Mouse (Mus musculus) neutrophil, adult 59 days (primary cell): ENCODE results near the gene Gm28305. TPM values are rescaled to one million over a fixed set of nuclear protein-coding genes. Genes with fewer than 3 reads are reported as not detected.

ENCODE experiments used
- total RNA-seq, 2 experiments: library from RNA; stranded (reverse); gene quantifications; 1 replicate in 1 of 2; 2 replicates in 1 of 2; pipeline ENCODE4 v1.2.4; 2023

The Gm28305 gene
- not detected for total RNA-seq

GRCm38 (mm10) chr9:104040362-104040761 lies at the start of gene Gm28305:
Gene Gm28305 (plus strand): TSS chr9:104040662.

GRCm38 (mm10) chr9:104001921-104002859 lies 38.3 kb upstream of the Gm28305 start, which contains the start of gene Nphp3:
Gene Nphp3 (plus strand): TSS chr9:104002544.

GRCm38 (mm10) chr9:104062430-104063243 lies 22.2 kb downstream of the Gm28305 start, which contains the start of gene Uba5:
Gene Uba5 (minus strand): TSS chr9:104063134.

GRCm38 (mm10) chr9:104063244-104063961 lies 22.9 kb downstream of the Gm28305 start, which contains the start of gene Acad11:
Gene Acad11 (plus strand): TSS chr9:104063377.

Other genes starting within 250 kb of the Gm28305 start
- 1 to 10 TPM; 1.6 to 1.9 TPM for gene Nphp3, start 38.1 kb upstream of the Gm28305 start, total RNA-seq
- 10 to 100 TPM; 17.9 to 19.5 TPM for gene Uba5, start 22.5 kb downstream of the Gm28305 start, total RNA-seq
- gene Acad11, start 22.7 kb downstream of the Gm28305 start, total RNA-seq, result 10 to 100 TPM; 17.2 to 20.0 TPM
- gene Ackr4, start 86.3 kb downstream of the Gm28305 start, total RNA-seq, result not detected
- 10 to 100 TPM; 58.7 to 76.7 TPM for gene Dnajc13, start 222.3 kb downstream of the Gm28305 start, total RNA-seq